In the genomic region with DNA sequence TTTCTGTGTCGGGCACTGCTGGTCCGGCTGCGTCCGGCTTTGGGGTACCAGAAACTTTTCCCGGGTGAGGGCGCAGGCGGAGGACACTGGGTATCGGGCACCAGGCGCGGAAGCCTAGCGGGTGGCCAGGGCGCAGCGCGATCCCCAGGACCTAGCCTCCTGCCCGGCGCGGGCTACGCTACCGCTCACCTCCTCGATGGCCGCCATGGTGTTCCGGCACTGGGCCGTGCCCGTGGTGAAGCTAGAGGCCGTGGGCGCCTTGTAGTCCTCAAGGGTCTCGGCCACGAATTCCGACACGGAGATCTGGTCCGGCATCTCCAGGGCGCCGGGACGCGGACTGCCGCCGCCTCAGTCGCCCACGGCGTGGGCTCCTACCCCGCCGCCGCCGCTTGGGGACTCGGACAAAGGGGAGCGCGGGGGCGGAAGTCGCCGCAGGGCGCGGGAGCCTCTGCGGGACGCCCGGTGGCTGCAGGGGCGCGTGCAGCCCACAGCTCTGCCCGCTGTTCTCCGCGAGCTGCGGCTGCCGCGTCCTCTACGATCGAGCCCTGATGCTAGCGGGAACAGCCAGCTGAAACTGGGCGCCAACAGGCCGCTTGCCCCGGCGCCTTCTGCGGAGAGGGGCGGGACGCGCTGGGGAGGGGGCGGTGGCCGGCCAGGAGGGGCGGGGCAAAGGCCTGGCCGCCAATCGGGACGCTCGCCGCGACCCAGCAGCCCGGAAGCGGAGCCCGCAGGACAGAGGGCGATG, we compare ENCODE assay signal across 7 mouse cellular contexts.
DNase-seq lines count a peak whose midpoint lies in the region; ATAC-seq and TF ChIP-seq lines count a peak whose summit lies in the region.
"Not testable (repeated sequence)": the region's sequence is repeated elsewhere in the genome, so short reads cannot be mapped to it uniquely, and the experiment has no call there.

No protein-coding gene starts in this region.

- H3K4me2 ChIP-seq in embryonic facial prominence, embryonic 13.5 days: peak overlapping the region; percentile 51
- H3K4me2 ChIP-seq in limb, embryonic 14.5 days (replicated peaks; ENCODE audit: low read depth, low read length, severe bottlenecking): peak overlapping the region; percentile 40
- H3K4me2 ChIP-seq in midbrain, embryonic 13.5 days (replicated peaks): peak overlapping the region; percentile 48

- H3K27ac ChIP-seq in embryonic facial prominence, embryonic 13.5 days: peak overlapping the region; percentile 93
- not testable (repeated sequence) for H3K27ac ChIP-seq in kidney, adult 2 months (ENCODE audit: insufficient read depth, low read depth, low read length)
- H3K27ac ChIP-seq in limb, embryonic 14.5 days (replicated peaks; ENCODE audit: low read depth, low read length): peak overlapping the region; percentile 94
- H3K27ac ChIP-seq in midbrain, embryonic 13.5 days: peak overlapping the region; percentile 93

- under 1% methylated on average over 87 of the region's 87 CpGs for WGBS in embryonic facial prominence, embryonic 13.5 days
- under 1% methylated on average over 87 of the region's 87 CpGs for WGBS in kidney, adult 2 months
- WGBS in limb, embryonic 14.5 days: 1% methylated on average over 45 of the region's 87 CpGs
- WGBS in midbrain, embryonic 13.5 days: under 1% methylated on average over 85 of the region's 87 CpGs

- peaks cover 24% of the 10 kb centered on the region for H3K36me3 ChIP-seq in embryonic facial prominence, embryonic 13.5 days
- H3K36me3 ChIP-seq in kidney, adult 2 months (ENCODE audit: control insufficient read depth, insufficient read depth, low read length); limb, embryonic 14.5 days (ENCODE audit: control insufficient read depth, insufficient read depth, low read length): not testable (repeated sequence)
- H3K36me3 ChIP-seq in midbrain, embryonic 13.5 days: peaks cover 19% of the 10 kb centered on the region

- H3K9ac ChIP-seq in embryonic facial prominence, embryonic 13.5 days: peak overlapping the region; percentile 91
- peak overlapping the region; percentile 91 for H3K9ac ChIP-seq in limb, embryonic 14.5 days (ENCODE audit: low read depth, low read length, severe bottlenecking)
- peak overlapping the region; percentile 89 for H3K9ac ChIP-seq in midbrain, embryonic 13.5 days (replicated peaks)

- H3K9me3 ChIP-seq in embryonic facial prominence, embryonic 13.5 days: peaks cover 28% of the 10 kb centered on the region
- peaks cover 12% of the 10 kb centered on the region for H3K9me3 ChIP-seq in limb, embryonic 14.5 days (ENCODE audit: control insufficient read depth, low read length)
- H3K9me3 ChIP-seq in midbrain, embryonic 13.5 days: peaks cover 18% of the 10 kb centered on the region

- peak; percentile 74 for DNase-seq in adrenal gland, postnatal 25 days
- peak; percentile 51 to 67 for DNase-seq in heart, adult 9 months (ENCODE audit: low spot score in 2 of 2)
- DNase-seq in kidney, adult 2 months: peak; percentile 71
- DNase-seq in limb, embryonic 14.5 days (ENCODE audit: low spot score): peak; percentile 71
- peak; percentile 47 to 59 for DNase-seq in spleen, adult 18-20 months

- not testable (repeated sequence) for H3K27me3 ChIP-seq in embryonic facial prominence, embryonic 13.5 days; kidney, adult 2 months (replicated peaks; ENCODE audit: control insufficient read depth, insufficient read depth, low read length); limb, embryonic 14.5 days (ENCODE audit: control insufficient read depth, insufficient read depth, low read length); midbrain, embryonic 13.5 days

- TF ChIP-seq POLR2A in kidney, adult 2 months (IDR thresholded peaks at IDR 0.05; ENCODE audit: low read depth, low read length): peak; percentile 10
- TF ChIP-seq POLR2A in limb, embryonic 14.5 days (IDR thresholded peaks at IDR 0.05; ENCODE audit: borderline replicate concordance, extremely low read depth, insufficient read depth, insufficient read length): peak; percentile 89; the same call in 1 of the 2 replicates

- TF ChIP-seq CTCF in kidney, adult 2 months (conservative IDR thresholded peaks at IDR 0.05; ENCODE audit: insufficient read depth, insufficient read length, low read depth, low read length): not testable (repeated sequence)

- not testable (repeated sequence) for H3K4me1 ChIP-seq in embryonic facial prominence, embryonic 13.5 days; kidney, adult 2 months (ENCODE audit: control insufficient read depth, insufficient read depth, low read length); limb, embryonic 14.5 days (ENCODE audit: control insufficient read depth, insufficient read depth, low read length); midbrain, embryonic 13.5 days (replicated peaks)

- H3K4me3 ChIP-seq in embryonic facial prominence, embryonic 13.5 days: peak overlapping the region; percentile 86
- H3K4me3 ChIP-seq in kidney, adult 2 months (ENCODE audit: insufficient read depth, low read depth, low read length): peak overlapping the region; percentile 94
- peak overlapping the region; percentile 77 for H3K4me3 ChIP-seq in limb, embryonic 14.5 days (replicated peaks; ENCODE audit: low read length)
- peak overlapping the region; percentile 82 for H3K4me3 ChIP-seq in midbrain, embryonic 13.5 days (replicated peaks)

- ATAC-seq in embryonic facial prominence, embryonic 13.5 days (ENCODE audit: insufficient number of reproducible peaks, insufficient read depth, low FRiP score, low TSS enrichment, low read depth): peak; percentile 98
- peak; percentile 100 for ATAC-seq in limb, embryonic 14.5 days (ENCODE audit: low FRiP score, low read depth)
- ATAC-seq in midbrain, embryonic 13.5 days: peak; percentile 100
